Mouse (Mus musculus) myocyte (in vitro differentiated cells): ENCODE results near the gene Rnf181.

Experiments
- CEBPB ChIP-seq: IDR thresholded peaks from 2 replicates; pipeline ENCODE4 v1.6.1; 2011; ENCODE audit warnings: mild to moderate bottlenecking, moderate library complexity; ENCODE audit not compliant: poor library complexity, insufficient read depth, severe bottlenecking
- POLR2A ChIP-seq: IDR thresholded peaks from one replicate; pipeline ENCODE4 v1.6.1; 2011; ENCODE audit warnings: low read depth, mild to moderate bottlenecking, control low read depth, moderate library complexity; ENCODE audit not compliant: insufficient read length
- REST ChIP-seq: IDR thresholded peaks from one replicate; pipeline ENCODE4 v1.6.1; 2011; ENCODE audit warnings: mild to moderate bottlenecking, control low read depth, moderate library complexity; ENCODE audit not compliant: insufficient read depth, insufficient read length

GRCm38 (mm10) chr6:72407119-72407518 lies 40.4 kb upstream of the Rnf181 start:
- no peak for TF ChIP-seq POLR2A
- no peak for TF ChIP-seq CEBPB
- no peak for TF ChIP-seq REST
